Mouse (Mus musculus) lung, embryonic 16.5 days (tissue): ENCODE results near the gene Gpr25. TPM values are rescaled to one million over a fixed set of nuclear protein-coding genes. Genes with fewer than 3 reads are reported as not detected.

Experiments
- ATAC-seq: fragments of 200-750 bp; cut with Nextera tagmentation; 2 replicates; pipeline ENCODE4 v1.8.0; 2017; ENCODE audit warnings: low read depth, mild to moderate bottlenecking, moderate library complexity
- H3K27ac ChIP-seq: fragments of 300-500 bp; sonication (generic); 2 replicates; pipeline ENCODE4 v1.5.1; 2014; ENCODE audit warnings: mild to moderate bottlenecking, control low read depth, low read length
- H3K27me3 ChIP-seq: fragments of 300-500 bp; sonication (generic); 2 replicates; pipeline ENCODE4 v1.6.1; 2014; ENCODE audit warnings: low read depth, low read length, mixed read lengths; ENCODE audit not compliant: control insufficient read depth, insufficient read depth
- H3K36me3 ChIP-seq: fragments of 300-500 bp; sonication (generic); 2 replicates; pipeline ENCODE4 v1.6.1; 2014; ENCODE audit warnings: low read length; ENCODE audit not compliant: control insufficient read depth, insufficient read depth
- H3K4me1 ChIP-seq: fragments of 300-500 bp; sonication (generic); replicated peaks from 2 replicates; pipeline ENCODE4 v1.6.1; 2014; ENCODE audit warnings: low read length, mixed read lengths; ENCODE audit not compliant: control insufficient read depth, insufficient read depth
- H3K4me2 ChIP-seq: fragments of 300-500 bp; sonication (generic); 2 replicates; pipeline ENCODE4 v1.6.1; 2014; ENCODE audit warnings: low read depth, low read length, control low read depth
- H3K4me3 ChIP-seq: fragments of 300-500 bp; sonication (generic); 2 replicates; pipeline ENCODE4 v1.5.1; 2014; ENCODE audit warnings: mild to moderate bottlenecking, low read length, control low read depth
- H3K9ac ChIP-seq: fragments of 300-500 bp; sonication (generic); 2 replicates; pipeline ENCODE4 v1.6.1; 2014; ENCODE audit warnings: low read length, control low read depth
- H3K9me3 ChIP-seq: fragments of 300-500 bp; sonication (generic); 2 replicates; pipeline ENCODE4 v1.6.1; 2016; ENCODE audit warnings: low read length; ENCODE audit not compliant: control insufficient read depth
- WGBS: fragments of 180-500 bp; shearing (Covaris S2); extraction: QIAGEN DNeasy Blood & Tissue Kit; methylation state at CpG from one replicate; pipeline ENCODE4 v1.1.7; 2014; 5-methylcytosine and 5-hydroxymethylcytosine counted together
- polyA plus RNA-seq: library from polyadenylated mRNA; unstranded; fragments of >200 nt; fragmentation: Nextera tagmentation; extraction: Ambion mirVana; gene quantifications from 2 replicates; pipeline ENCODE4 v1.2.1, GENCODE M21; 2015

Gpr25 gene
- polyA plus RNA-seq, 1 experiment from 2014 or later = not detected

GRCm38 (mm10) chr1:136244469-136244868 lies 16.2 kb downstream of the Gpr25 start:
- Histone ChIP-seq H3K4me2 (no peak overlapping the region), H3K27me3 (no peaks in the 10 kb centered on the region), H3K27ac (no peak overlapping the region), H3K9me3 (no peaks in the 10 kb centered on the region; the same call in 1 of the 2 replicates), H3K4me3 (no peak overlapping the region), H3K4me1 (no peaks in the 10 kb centered on the region), H3K9ac (no peak overlapping the region), H3K36me3 (no peaks in the 10 kb centered on the region)
- no peak for ATAC-seq
- WGBS = 77% methylated on average over 5 of the region's 5 CpGs

GRCm38 (mm10) chr1:136241801-136242200 lies 18.9 kb downstream of the Gpr25 start:
- H3K4me1 ChIP-seq = no peaks in the 10 kb centered on the region
- no peaks in the 10 kb centered on the region for H3K36me3 ChIP-seq
- no peaks in the 10 kb centered on the region; the same call in 1 of the 2 replicates for H3K9me3 ChIP-seq
- no peak overlapping the region for H3K27ac ChIP-seq
- ATAC-seq = no peak
- WGBS = 83% methylated on average over 7 of the region's 7 CpGs
- H3K4me2 ChIP-seq = no peak overlapping the region
- H3K27me3 ChIP-seq = no peaks in the 10 kb centered on the region
- no peak overlapping the region for H3K9ac ChIP-seq
- H3K4me3 ChIP-seq = no peak overlapping the region

GRCm38 (mm10) chr1:136238495-136238894 lies 22.2 kb downstream of the Gpr25 start:
- WGBS = 81% methylated on average over 4 of the region's 4 CpGs
- H3K27me3 ChIP-seq = no peaks in the 10 kb centered on the region
- peaks cover 4% of the 10 kb centered on the region for H3K4me1 ChIP-seq
- H3K27ac ChIP-seq = no peak overlapping the region
- no peak for ATAC-seq
- no peaks in the 10 kb centered on the region for H3K36me3 ChIP-seq
- no peak overlapping the region for H3K4me2 ChIP-seq
- no peak overlapping the region for H3K9ac ChIP-seq
- H3K4me3 ChIP-seq = no peak overlapping the region
- no peaks in the 10 kb centered on the region; the same call in 1 of the 2 replicates for H3K9me3 ChIP-seq

DNA sequence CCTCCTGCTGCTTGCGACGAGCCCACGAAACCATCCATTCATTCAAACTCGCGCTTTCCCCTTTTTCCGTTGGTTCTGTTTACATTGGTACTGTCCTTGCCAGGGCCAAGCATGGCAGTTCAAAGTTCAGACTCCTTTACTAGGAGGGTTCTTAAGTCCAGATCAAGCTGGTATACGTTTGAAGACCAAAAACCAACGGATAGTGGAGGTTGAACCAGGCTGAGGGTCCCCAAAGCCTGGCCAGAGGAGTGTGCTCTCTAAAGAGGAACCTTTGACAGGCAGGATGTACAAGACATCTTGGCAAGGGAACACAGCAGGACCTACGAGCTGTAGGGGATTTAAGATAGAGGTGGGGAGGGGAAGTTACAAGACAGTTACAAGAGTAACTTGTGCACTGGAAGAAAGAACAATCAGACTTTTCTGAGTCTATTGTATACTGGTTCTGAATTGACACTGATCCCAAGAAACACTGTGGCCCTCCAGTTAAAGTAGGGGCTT lies 26.0 kb downstream of the Gpr25 start:
- peaks cover 19% of the 10 kb centered on the region for H3K4me1 ChIP-seq
- WGBS = 2% methylated on average over 9 of the region's 9 CpGs
- peak overlapping the region; percentile 48; the same call in 1 of the 2 replicates for H3K27ac ChIP-seq
- H3K9me3 ChIP-seq = no peaks in the 10 kb centered on the region
- ATAC-seq = peak; percentile 1; the same call in 1 of the 2 replicates
- H3K4me2 ChIP-seq = peak overlapping the region; percentile 75
- peak overlapping the region; percentile 70 for H3K9ac ChIP-seq
- peak overlapping the region; percentile 52 for H3K4me3 ChIP-seq
- no peaks in the 10 kb centered on the region for H3K27me3 ChIP-seq
- H3K36me3 ChIP-seq = no peaks in the 10 kb centered on the region

GRCm38 (mm10) chr1:136233892-136234594 lies 26.6 kb downstream of the Gpr25 start, which contains the start of gene Inava:
Gene Inava (minus strand): TSS chr1:136234264.
- H3K27ac ChIP-seq = peak within 1 kb of the TSS; percentile 84
- WGBS = under 1% methylated on average over 50 of the region's 51 CpGs

DNA sequence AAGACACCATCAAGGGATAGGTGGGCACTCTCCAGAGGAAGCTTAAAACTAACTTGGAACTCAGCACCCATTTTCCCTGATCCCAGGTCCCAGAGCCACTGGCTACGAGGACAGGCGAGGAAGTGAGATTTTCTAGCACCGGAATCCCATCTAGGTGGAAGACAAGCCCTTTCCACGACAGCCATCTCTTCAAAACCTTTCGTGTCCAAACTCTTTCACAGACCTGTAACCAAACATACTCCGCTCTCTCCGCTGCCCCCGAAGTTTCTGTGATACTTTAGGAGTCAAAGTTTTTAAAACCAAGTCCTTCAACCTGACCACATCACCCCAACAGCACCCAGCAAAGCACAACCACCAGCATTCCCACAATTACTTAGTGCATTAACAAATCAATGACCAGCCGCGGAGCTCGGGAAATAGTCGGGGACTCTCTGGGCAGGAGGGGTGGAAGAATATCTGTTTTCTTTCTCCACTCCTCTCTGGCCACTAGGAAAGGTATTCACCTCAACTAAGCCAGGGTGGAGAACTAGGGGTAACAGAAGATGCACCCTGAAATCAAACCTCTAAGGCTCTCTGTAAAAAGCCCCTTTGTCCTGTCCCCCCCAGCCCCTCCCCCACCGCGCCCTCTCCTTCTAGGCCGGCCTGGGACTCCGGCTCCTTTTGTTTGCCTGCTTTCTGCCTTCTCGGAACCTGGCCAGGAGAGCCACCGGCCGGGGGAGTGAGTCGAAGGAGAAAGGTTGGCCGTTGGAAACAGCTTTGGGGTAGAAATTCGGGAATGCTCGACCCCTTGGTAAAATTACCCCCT lies 27.5 kb downstream of the Gpr25 start:
- Histone ChIP-seq H3K27me3 (no peaks in the 10 kb centered on the region), H3K9me3 (no peaks in the 10 kb centered on the region), H3K9ac (peak overlapping the region; percentile 70), H3K27ac (peak overlapping the region; percentile 84), H3K4me3 (peak overlapping the region; percentile 52), H3K36me3 (no peaks in the 10 kb centered on the region), H3K4me2 (peak overlapping the region; percentile 75), H3K4me1 (peaks cover 30% of the 10 kb centered on the region)
- ATAC-seq = no peak
- WGBS = 2% methylated on average over 23 of the region's 23 CpGs

More at GRCm38 (mm10) chr1:136233892-136234594, 26.6 kb downstream of the Gpr25 start, which contains the start of gene Inava:
- H3K36me3 ChIP-seq = no peaks in the 10 kb centered on the region
- peaks cover 22% of the 10 kb centered on the region for H3K4me1 ChIP-seq
- H3K27me3 ChIP-seq = no peaks in the 10 kb centered on the region
- peak; percentile 74 for ATAC-seq
- peak within 1 kb of the TSS; percentile 75 for H3K4me2 ChIP-seq
- H3K9me3 ChIP-seq = no peaks in the 10 kb centered on the region
- peak within 1 kb of the TSS; percentile 52 for H3K4me3 ChIP-seq
- H3K9ac ChIP-seq = peak within 1 kb of the TSS; percentile 70

DNA sequence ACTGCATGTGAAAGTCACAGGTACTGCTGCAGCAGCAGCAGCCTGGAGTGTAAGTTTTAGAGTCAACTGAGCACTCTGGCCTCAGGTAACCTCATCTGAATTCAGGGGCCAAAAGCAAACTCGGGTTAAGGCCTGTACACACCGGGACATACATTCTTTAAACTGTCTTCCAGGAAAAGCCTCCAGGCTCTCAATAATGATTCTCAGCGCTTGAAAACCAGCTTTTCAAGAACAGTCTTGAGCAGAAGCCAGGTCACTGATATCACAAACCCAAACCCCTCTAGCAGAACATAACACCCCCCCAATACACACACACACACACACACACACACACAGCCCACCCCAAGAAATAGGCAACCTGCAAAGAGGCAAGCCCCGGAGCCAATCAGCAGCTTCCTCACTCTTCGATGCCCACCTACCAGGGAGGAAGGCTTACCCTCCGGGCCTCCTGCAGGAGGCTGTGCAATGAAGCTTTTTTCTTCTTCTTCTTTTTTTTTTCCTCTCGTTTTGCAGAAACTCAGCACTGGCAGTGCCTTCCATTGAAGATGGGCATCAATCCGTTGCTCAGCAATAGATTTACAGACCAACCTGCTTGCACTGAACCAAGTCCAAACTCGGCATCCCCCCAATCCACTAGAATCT lies 28.3 kb downstream of the Gpr25 start:
- Histone ChIP-seq H3K9me3 (no peaks in the 10 kb centered on the region), H3K4me3 (peak overlapping the region; percentile 52), H3K27ac (peak overlapping the region; percentile 84), H3K9ac (peak overlapping the region; percentile 70), H3K36me3 (no peaks in the 10 kb centered on the region), H3K4me2 (peak overlapping the region; percentile 75), H3K4me1 (peaks cover 38% of the 10 kb centered on the region), H3K27me3 (no peaks in the 10 kb centered on the region)
- ATAC-seq = no peak
- 3% methylated on average over 9 of the region's 9 CpGs for WGBS

DNA sequence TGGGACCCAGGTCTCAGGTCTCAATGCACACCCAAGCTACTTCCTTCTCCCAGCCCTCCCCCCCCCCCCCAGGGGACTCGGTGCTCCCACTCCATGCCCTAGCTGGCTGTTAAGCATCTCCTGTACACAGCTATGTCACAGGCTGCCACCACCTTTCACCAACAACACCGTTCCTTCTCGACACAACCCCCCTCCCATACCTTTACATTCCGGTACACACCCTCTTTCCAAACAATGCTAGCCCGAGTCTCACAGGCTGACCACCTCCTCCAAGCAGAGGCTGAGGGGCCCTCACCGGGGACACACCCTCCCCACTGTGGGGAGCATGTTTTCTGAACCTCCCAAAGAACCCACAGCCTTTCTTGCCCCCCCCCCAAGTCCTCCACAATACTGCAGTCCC lies 29.1 kb downstream of the Gpr25 start:
- H3K4me2 ChIP-seq = peak overlapping the region; percentile 75
- H3K9me3 ChIP-seq = no peaks in the 10 kb centered on the region
- H3K9ac ChIP-seq = peak overlapping the region; percentile 49
- H3K4me1 ChIP-seq = peaks cover 41% of the 10 kb centered on the region
- whole genome bisulfite sequencing = 7% methylated on average over 6 of the region's 6 CpGs
- H3K36me3 ChIP-seq = no peaks in the 10 kb centered on the region
- H3K27me3 ChIP-seq = no peaks in the 10 kb centered on the region
- peak overlapping the region; percentile 84 for H3K27ac ChIP-seq
- ATAC-seq = peak; percentile 55
- peak overlapping the region; percentile 52 for H3K4me3 ChIP-seq
